Mouse (Mus musculus) right cerebral cortex, adult 18-20 months (tissue): Measurements from ENCODE around the gene Rgs12.
A peak's percentile ranks its signal among the peaks of the same experiment; 100 is the strongest.

Experiments
- DNase-seq: peaks from one replicate; pipeline ENCODE4 v3.0.0; 2022; ENCODE audit warnings: mixed read lengths

The Rgs12 gene

GRCm38 (mm10) chr5:34931516-34932457 is 17.5 kb upstream of the Rgs12 start:
- no peak for DNase-seq

- DNase-seq, result no peak
Measured at GRCm38 (mm10) chr5:34932458-34932806, 16.8 kb upstream of the Rgs12 start.

GRCm38 (mm10) chr5:34933461-34933860 is 15.8 kb upstream of the Rgs12 start:
- no peak for DNase-seq

DNA sequence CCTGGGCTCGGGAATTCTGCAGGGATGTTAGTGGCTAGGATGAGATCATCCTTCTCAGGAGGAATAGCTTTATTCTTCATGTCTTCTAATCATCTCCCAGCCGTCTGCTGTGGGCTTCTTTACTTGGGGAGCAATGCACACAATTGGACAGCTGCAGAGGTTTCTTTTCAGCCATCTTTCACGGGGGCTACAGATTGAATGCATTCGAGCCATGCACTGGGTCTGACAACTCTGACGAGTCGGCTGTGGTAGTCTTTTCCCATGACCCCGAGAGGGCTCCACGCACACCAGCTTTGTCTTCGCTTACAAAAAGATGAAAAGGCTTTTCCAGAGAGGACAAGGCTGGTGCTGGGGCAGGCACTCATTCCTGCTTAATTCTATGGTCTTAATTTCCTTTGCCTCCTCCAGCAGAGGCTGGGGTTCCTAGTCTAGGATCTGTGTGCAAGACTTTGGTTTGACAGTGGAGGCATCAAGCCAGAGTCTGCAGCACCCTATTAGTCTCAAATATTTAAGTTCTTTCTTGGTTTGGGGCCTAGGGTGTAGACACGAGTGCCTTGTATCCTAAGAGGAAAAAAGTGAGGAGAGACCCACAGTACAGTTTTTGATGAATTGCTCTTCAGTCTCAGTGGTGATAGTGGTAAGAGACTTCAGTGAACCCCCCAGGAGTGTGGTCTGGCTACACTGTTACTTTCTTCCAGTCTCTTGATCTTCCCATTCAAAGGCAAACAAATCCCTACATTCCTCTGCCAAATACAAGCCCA is 7.4 kb upstream of the Rgs12 start:
- no peak for DNase-seq

DNA sequence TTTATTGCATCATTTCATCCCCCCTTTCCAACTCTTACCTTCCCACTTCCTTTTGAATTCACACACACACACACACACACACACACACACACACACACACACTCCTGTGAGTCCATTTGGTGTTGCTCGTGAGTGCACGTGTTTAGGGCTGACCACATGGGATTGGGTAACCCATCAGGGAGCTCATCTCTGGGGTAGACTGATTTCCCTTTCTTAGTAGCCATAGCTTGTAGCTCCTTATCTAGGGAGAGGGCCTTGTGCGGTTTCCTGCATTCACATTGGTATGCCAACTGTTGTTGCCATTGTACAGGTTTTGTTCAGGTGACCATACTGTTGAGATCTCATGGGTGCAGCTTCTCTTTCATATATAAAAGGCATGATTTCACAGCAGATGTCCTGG is 5.8 kb upstream of the Rgs12 start:
- no peak for DNase-seq

GRCm38 (mm10) chr5:34949769-34950211 is 545 bp downstream of the Rgs12 start:
- no peak for DNase-seq

DNA sequence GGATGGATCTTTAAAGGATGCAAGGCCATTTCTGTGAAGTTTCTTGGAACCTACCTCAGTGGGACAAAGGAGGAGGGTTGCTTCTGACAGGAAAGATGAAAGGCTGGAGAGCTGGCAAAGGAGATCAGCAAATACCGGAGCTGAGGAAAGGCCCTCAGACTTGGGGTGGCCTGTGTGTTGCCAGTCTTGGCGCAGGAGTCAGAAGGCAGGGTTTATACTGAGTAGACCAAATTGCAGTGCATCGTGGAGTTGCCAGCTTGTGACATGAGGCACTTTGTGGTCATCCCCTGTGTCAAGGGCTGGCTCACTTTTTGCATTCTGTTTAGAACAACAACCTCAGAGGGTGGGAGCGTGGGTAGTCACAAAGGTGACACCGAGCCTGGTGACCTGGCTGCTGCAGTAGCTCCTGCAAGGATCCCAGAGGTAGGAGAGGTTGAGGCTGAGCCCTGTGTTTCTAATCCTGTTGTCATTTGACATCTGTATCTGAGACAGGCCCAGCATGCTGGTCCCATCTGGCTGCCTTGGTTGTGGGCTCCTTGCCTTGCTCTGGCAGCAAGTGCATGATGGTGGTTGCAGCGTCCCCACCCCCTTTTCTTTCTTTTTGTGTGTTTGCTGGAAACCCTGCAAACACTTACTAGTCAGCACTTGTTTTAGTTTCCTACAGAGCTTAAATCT is 1.4 kb downstream of the Rgs12 start:
- DNase-seq, result no peak

- no peak for DNase-seq
Measured at GRCm38 (mm10) chr5:34951161-34951834, 2.1 kb downstream of the Rgs12 start.

DNA sequence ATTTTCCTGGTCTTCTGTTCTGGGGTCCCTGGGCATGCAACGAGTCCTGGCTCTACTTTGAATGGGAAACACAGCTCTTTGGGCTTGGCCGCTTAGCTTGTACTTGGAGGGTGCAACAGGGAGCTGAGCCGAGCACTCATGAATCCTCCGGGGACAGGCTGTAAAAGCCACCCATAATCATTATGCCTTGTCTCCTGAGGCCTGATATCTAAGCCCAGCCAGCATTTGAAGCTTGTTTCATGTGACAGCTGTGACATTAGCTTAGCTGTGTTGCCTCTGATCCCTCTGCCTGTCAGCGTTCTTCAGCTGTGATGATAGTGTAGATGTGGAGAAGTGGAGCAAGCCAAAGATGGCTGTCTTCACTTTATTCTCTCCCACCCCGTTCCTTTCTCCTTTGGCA is 5.3 kb downstream of the Rgs12 start:
- DNase-seq, result no peak

DNA sequence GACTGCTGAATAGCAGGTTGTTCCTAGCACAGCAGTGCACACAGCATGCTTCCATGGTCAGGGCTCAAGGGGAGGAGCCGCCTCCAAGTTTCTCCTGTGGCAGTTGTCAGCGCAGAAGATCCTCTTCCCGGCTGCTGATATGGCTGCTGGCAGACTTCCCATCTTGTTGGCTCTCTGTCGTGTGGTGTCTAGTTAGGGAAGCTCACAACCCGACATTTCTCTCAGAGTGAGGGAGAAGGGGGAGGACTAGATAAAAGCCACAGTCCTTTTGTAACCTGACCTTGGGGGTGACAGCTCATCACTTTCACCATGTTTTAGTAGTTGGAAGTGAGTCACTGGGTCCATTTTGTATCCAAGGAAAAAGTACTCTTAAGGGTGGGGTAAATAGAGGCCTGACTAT is 6.4 kb downstream of the Rgs12 start:
- no peak for DNase-seq

DNA sequence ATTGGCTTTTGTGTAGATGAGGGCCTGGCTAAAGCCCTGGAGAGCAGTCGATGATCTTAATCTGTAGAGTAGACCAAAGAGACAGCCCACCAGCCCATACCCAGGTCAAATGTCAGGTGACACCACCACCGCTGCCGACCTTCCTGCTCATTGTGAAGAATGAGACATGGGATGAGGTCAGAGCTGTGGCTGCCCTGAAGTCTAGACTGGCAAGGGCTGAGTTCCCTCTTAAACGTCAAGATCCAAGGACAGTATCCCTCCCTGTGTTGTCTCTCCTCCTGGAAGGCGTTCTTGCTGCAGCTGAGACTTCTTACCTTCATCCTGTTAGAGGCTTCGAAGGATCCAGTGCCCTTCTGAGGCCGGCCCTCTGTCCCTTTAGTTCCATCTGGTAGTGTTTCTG is 6.9 kb downstream of the Rgs12 start:
- DNase-seq, result no peak

- peak; percentile 31 for DNase-seq
Measured at GRCm38 (mm10) chr5:34957015-34957414, 7.8 kb downstream of the Rgs12 start.

DNA sequence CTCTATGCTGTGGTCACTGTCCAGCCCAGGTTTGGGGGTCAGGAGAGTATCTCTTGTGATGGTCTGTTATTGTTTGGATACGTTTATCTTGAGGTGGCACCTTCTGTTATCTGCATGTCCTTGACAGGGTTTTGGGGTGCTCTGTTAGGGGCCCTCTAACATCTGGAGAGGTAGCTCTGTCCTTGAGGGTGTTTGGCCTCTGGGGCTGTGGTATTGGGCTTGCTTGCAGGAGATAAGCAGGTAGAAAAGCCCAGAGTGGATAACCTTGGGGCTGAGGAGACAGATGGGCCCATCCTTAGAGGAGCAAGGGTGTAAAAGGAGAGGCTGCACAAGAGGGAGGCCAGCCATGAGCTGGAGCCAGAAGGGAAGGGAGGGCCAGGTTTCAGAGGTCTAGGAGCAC is 10.8 kb downstream of the Rgs12 start:
- DNase-seq, result no peak

DNA sequence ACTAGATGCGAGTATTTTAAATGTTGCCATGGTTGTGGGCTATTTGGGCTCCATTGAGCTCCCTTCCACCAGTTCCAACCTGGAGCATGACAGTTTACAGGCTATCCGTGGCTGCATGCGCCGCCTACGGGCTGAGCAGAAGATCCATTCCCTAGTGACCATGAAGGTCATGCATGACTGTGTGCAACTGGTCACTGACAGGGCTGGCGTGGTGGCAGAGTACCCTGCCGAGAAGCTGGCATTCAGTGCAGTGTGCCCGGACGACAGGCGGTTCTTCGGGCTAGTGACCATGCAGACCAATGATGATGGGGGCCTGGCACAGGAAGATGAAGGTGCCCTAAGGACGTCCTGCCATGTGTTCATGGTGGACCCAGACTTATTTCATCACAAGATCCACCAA is 16.3 kb downstream of the Rgs12 start:
- no peak for DNase-seq

DNA sequence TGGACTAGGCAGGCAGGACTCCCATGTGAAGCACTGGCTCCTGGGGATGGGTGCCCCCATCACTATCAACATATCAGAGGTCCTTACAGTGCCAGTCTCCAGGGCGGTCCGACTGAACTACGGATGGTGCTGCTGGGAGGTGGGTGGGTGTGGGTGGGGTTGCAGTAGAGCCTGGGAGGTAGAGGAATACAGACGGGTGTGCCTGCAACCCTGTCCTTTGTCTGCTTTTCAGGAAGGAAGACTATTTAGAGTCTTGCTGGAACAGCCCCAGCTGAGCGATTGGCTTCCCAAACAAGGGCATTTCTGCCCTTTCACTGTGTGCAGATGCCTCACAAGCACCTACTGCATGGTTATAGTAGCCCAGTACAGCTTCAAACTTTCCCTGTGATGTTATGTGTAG is 19.1 kb downstream of the Rgs12 start:
- DNase-seq, result no peak

- DNase-seq, result no peak
Measured at GRCm38 (mm10) chr5:34972471-34972870, 23.2 kb downstream of the Rgs12 start.

- DNase-seq, result no peak
Measured at GRCm38 (mm10) chr5:34973560-34974317, 24.5 kb downstream of the Rgs12 start.

DNA sequence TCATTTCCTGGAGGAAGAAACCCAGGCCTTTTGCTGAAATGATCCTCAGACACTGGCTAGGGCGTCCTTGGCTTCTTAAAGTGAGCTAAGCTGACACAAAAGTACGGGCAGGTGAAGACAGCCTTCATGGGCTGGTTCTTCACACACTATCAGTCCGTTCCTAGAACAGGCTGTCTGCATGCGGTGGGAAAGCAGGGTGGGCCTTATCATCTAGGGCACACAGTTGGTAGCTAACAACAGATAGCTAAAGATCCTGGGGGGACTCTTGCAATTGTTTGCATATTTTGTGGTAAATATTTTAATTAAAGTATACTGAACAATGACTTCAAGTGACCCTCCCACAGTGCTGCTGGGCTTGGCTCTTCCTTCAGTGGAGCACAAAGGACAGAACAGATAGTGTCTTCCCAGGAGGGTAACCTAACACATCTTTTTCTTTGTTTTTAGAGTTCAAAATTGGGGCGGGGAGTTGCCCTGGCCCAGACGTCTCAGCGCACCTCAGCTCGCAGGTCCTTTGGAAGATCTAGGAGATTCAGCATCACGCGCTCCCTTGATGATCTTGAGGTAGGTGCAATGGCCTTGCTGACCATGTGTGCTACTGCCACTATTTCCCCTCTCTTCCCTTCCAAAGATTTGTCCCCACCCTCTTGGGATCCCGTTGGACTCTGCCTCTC is 25.7 kb downstream of the Rgs12 start:
- no peak for DNase-seq

- no peak for DNase-seq
Measured at GRCm38 (mm10) chr5:34976540-34977292, 27.5 kb downstream of the Rgs12 start.

DNA sequence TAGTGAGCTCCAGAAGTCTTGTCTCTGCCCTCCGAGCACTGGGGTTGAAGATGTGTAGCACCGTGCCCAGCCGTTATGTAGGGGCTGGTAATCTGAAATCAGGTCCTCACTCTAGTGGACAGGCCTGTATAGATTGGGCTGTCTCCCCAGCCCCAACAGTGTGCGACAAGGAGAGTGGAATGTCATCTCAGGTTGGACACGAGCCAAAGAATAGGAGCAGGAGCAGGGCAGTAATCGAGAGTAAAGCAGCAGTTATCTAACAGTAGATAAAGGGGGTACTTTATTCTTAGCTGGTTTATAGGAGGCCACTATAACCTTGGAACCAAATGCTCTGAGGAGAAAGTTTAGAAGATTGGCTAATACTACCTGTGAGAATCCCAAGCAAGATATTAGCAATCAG is 30.9 kb downstream of the Rgs12 start:
- DNase-seq, result no peak

- DNase-seq, result no peak
Measured at GRCm38 (mm10) chr5:34981734-34982133, 32.5 kb downstream of the Rgs12 start.
